Mouse (Mus musculus) adrenal gland, adult (tissue): ENCODE results near the gene Mical3.

Source experiments
- DNase-seq, 2 experiments: peaks; one replicate each; pipeline ENCODE4 v3.0.0; 2022 to 2023; ENCODE audit warnings: low spot score in 1 of 2; ENCODE audit not compliant: inconsistent age in 2 of 2

The Mical3 gene

GRCm38 (mm10) chr6:121130773-121131172 lies at the start of gene Mical3:
Gene Mical3, minus strand, starts transcription at chr6:121130999.
- peak; percentile 53 to 80 for DNase-seq

DNA sequence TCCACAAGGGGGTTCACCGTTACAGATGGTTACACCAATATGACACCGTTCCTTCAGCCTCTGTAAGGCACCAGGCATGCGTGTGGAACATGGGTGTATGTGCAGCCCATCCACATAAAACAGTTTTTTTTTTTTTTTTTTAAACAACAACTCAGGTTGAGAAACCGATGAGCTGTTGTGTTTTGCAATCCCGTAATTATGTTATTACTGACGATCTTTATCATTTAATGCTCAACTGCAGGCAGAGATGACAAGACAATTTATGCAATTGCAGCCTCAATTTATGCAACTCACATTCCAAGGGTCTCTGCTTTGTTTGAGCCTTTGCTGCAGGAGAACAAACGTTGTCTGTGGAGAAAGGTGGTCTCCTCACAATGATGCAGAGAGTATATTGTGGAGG lies 49.0 kb upstream of the Mical3 start:
- DNase-seq: no peak

GRCm38 (mm10) chr6:121178700-121179358 lies 48.0 kb upstream of the Mical3 start:
- DNase-seq: peak; percentile 39 to 93

DNA sequence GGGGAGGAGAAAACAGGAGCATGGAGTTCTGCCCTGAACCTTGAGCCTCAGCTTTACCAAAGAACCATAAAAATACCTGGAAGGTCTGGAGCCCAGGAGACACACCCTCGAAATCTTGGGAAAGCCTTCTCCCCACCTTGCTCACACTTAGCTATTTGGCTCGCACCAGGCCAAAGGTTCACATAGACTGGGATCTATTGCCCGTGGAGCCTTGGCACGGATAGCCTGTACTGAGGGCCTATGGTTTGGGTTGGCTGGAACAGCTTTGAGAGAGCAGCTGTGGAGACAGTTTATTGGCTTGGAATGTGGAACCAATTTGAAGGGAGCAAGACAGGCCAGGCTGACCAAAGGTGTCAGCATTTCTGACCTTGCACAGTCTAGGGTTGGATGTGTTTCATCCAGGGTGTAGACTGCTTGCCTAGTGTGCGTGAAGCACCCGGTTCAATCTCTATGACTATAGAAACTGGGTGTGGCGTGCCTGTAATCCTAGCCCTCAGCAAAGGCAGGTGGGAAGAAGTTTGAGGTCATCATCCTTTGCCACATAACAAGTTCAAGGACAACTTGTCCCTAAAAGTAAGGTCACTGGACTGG lies 46.4 kb upstream of the Mical3 start:
- no peak for DNase-seq

DNA sequence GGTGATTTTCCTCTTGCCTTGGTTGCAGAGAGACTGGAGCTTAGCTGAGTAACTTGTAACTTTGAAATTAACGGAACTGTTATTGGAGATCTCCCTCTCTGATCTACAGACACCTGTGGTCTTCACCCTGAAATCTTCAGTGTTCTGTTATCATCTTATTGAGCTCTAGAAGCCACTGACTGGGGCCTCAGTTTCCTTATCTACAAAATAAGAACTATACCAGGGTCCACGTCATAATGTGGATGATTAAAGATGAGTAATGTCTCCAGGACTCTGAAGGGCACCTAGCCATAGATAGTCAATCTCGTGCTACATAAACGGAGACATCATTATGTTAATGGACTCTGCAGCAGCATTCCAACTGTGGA lies 45.9 kb upstream of the Mical3 start:
- DNase-seq: no peak

DNA sequence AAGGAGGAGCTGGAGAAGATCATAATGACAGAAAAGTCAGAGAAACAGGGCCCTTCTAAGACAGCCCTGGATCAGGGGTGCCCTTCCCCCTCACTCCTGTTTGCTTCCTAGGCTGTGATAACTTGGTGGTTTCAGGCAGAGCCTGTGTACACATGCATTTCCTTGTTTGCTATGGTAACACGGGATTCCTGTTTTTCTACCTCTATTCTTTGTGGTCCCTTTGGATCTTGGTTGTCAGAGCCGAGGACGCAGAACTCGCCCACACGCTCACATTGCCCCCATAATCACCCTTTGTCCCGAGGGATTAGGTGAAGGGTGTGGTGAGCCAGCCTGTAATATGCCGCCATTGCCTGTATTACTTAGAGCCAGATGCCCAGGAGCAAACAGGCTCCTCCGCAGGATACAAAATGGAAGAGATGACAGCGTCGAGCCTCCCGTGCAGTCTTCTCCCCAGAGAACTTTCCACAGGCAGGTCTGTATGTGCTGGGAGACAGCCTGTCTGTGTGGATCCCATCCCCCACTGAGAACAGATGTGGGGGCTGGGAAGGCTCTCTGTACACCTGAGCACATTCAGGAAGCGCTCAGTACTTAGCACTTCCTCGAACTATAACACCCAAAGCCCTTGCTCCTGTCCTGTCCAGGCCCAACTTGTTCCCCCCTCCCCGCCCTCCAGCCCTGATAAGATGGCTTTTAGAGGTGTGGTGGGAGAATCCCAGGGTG lies 45.4 kb upstream of the Mical3 start:
- no peak for DNase-seq

DNA sequence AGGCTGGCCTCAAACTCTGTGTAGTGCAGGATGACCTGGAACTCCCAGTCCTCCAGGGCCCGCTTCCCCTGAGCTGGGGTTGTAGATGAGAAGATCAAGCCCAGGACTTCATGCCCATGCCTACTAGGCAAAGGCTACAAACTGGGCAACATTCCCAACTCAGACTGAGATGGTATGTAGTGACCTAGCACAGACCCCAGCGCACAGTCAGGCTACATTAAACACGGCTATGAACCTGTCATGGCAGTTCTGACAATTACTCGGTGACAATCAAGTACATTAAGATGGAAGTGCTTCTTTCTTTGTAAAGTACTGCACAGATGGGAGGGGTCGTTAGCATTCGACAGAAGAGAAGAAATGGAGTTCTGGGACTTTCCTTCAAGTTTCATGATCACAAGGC lies 44.0 kb upstream of the Mical3 start:
- no peak for DNase-seq

DNA sequence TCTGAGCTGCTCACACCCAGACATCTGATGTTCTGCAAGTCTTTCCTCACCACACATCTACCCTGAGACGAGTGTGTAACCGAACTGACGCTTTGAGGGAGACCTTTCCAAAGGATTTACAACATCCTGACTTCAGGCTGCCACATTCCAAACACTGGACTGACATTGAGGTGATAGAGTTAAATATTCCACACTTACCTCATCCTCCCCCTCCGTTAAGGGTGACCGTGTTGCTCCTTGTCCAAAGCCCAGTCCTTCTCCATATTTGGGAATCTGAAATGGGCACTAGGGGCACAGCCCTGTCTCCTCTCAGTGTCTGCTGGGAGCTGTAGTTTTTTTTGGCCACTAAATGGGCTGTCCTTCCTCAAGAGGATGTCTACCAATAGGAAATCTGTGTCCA lies 42.7 kb upstream of the Mical3 start:
- DNase-seq: no peak

DNA sequence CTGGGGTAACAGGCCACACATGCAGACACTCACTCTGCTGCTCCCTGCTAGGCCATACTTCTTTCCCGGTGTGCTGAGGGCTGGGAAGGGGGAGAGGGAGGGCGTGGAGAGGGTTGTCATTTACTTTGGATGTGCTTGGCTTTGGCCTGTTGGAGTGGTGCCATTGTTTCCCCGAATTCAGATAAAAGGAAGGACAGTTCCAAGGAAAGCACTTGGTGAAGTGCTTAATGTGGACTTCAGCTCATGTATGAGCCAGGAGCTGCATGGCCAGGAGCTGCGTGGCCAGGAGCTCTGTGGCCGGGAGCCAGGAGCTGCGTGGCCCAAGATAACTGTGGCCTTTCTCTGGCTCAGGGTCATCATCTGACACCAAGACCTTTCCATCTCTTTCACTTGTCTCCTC lies 40.3 kb upstream of the Mical3 start:
- peak; percentile 82 to 96 for DNase-seq

DNA sequence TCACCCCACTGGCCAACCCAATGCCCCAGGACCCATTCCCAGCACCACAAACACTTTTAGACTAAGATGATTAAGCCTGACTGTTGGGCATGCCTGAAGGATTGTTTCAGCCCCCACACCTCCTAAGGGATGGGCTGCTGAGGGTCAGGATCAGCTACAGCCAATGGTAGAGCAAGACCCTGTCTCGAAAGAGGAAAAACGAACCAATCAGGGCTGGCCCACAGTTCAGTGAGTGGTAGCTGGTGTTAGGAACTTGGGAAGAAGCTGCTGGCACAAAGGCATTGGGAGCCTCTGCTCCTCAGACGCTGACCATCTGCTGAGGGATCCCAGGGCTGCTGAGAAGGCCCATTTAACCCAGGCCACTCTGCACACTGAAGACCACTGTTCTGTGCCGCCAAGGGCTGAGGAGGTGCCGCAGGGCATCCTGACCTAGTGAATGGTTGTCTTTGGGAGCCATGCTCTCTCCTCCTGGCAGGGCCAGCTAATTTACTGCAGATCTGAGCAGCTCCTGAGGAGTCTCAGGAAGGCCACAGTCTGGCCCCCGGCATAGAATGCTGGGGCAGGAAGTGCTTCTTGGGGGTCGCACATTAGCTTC lies 36.7 kb upstream of the Mical3 start:
- DNase-seq: no peak

DNA sequence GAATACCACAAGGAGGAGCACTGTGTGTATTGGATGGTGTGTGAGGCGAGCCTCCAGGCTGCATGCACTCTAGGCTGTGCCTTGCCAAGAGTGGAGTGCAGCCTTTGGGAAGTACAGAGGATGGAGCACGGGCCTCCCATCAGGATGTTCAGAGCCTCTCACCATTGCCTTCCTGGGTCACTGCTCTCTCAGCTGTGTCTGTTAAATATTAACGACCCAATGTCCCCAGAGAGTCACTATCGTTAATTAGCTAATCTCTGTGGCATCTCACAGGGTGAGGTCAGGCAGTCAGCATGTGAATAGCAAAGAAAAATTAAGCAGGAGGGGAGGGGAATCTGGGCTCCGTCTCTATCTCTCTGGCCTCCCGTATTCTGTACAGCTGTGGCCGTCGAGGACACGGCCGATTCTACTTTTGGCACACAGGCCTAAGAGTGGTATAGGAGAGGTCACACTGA lies 35.3 kb upstream of the Mical3 start:
- DNase-seq: no peak

- no peak for DNase-seq
Measured at GRCm38 (mm10) chr6:121162616-121163015, 31.8 kb upstream of the Mical3 start.

GRCm38 (mm10) chr6:121160126-121160525 lies 29.3 kb upstream of the Mical3 start:
- DNase-seq: no peak

GRCm38 (mm10) chr6:121159616-121160015 lies 28.8 kb upstream of the Mical3 start:
- no peak for DNase-seq

DNA sequence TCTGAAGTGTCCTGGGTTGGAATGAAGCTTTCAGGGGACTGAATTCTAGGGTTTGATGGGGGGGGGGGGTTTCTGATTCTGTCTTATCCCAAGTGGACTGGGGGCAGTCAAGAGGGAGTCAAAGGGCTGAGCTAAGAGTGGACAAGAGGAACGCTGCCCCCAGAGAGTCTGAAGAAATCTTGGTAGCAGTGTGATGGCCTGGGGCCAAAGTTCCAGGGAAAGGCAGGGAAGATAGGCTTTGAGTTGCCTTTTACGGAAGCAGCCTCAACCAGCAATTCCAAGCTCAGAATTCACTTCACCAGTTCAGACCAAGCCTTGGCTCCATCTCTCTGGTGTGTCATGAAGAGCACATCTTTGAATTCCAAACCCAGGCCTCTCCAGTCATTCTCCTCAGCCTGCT lies 25.2 kb upstream of the Mical3 start:
- no peak for DNase-seq

DNA sequence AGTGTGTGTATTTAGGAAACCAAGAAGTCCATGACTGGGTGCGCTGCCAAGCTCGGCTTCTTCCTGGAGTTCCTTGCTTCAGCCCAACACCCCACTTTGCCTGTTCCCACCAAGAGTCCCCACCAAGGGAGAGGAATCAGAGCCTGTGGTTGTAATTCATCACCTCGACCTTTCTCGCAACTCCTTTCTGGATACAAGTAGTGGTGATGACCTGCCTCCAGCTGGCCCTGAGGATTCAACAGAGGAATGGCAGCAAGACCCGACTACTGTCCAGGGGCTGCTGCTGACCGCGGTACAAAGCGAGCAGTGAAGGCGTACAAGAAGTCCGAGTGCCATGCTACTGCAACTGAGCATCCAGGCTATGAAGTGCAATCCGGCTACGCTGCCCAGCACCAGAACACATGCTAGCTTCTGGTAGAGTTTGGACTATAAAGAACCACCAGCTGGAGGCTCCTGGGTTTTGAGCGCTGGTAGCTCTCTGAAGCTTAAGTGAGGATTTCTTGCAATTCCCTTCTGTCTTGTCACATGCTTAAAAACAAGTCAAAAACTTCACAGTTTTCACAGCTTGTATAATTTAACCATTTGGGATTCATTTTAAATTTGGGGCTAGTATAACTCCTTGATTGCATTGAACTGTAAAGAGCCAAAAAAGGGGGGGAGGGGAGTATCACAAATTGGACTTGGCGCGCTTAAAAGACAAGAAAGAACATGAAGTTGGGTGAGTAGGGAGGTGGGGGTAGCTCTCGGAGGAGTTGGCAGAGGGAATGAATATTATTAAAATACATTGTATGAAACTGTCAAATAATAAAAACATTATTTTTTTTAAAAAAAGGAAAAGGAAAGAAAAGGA lies 23.9 kb upstream of the Mical3 start:
- no peak for DNase-seq

DNA sequence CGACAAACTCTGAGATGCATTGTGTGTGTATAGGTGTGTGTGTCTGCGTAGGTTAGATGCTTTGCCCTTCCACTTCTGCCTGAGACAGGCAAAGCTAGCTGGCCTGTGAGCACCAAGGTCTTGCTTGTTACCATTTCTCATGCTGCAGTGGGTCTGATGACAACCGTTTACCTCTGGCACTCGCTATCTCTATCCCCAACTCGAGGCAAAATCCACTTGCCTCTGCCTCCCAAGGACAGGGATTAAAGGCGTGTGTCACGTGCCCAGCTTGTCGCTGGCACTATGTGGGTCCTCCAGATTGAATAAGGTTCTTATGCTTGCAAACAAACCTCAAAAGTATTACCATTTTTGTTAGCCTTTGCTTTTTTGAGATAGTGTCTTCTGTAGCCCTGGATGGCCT lies 22.4 kb upstream of the Mical3 start:
- DNase-seq: peak; percentile 55 to 80

GRCm38 (mm10) chr6:121151732-121152131 lies 20.9 kb upstream of the Mical3 start:
- DNase-seq: peak; percentile 91 to 97

GRCm38 (mm10) chr6:121150126-121150525 lies 19.3 kb upstream of the Mical3 start:
- no peak for DNase-seq

GRCm38 (mm10) chr6:121149420-121149819 lies 18.6 kb upstream of the Mical3 start:
- DNase-seq: no peak

DNA sequence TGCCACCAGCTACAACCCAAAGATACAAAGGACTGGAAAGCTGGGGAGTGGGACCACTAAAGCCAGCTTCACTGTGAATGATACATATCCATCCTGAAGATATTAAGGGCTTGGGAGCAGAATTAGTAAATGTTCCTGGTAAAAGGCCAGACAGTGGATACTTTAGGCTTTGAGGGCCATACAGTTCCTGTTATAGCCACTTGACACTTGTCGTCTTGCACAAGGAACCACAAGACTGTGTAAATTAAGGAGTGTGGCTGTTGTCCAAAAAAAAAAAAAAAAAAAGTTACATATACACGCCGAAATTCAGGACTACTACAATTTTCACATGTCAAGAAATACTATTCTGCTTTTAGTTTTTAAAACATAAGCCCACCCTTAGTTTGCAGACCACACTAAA lies 17.6 kb upstream of the Mical3 start:
- no peak for DNase-seq
